Mouse (Mus musculus): ENCODE measurements at regions not wholly inside any gene's neighbourhood (a gene's known extent, or its start where the extent isn't known, plus 50 kb on each side); places are given as distances from the start of the nearest gene placed in this dataset.
"Not testable (repeated sequence)": the region's sequence is repeated elsewhere in the genome, so short reads cannot be mapped to it uniquely, and the experiment has no call there.

DNA sequence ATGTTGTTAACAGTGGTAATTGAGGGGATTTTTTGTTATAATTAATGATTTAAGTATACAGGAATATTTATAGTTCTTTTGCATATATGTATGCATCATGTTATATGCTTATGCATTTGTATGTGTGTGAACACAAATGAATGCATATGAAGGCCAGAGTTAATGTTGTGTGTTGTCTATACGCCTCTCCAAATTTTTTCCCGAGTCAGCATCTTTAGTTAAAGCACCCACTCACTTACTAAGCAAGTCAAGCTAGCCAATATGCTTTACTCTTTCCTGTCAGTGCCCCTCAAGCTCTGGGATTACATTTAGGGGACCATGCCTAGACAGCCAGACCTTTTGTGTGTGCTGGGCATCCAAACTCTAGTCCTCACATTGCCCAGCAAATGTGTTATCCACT lies 315.3 kb upstream of the Klf6 start:
- DNase-seq (ENCODE audit: low spot score) = no peak

DNA sequence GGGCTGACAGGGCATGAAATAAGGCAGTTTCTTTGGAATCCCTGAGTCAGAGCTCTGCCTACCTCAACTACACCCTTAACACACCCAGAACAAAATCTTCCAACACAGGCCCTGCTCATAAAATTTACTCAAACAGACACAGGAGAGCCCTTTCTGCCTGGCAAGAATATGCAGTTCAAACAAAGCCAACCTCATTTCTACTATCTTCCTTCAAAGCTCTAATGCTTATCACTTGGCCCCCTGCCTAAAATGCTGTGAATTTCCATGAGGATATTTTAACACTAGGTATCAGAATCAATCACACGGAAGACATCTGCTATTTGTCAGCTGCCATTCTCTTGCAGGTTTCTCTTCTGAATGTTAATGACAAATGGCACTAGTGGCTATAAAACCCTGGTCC lies 314.3 kb upstream of the Klf6 start:
- DNase-seq (ENCODE audit: low spot score) = no peak

DNA sequence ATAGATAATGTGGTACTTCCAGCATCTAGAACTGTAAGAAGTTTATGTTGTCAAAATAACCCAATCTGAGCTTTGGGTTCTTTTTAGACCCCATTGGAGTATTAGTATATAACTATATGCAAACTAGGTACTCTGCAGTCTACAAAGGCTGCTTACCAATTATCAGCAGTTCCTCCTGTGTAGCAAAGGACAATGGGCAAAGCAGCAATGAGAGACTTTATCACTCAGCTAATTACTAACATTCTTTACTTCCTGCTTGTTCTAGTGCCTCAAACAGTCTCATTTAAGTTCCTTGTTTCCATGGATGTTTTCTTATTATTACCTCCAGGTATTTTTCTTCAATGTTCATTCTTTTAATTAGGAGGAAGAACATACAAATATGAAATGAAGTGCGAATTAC lies 312.5 kb upstream of the Klf6 start:
- DNase-seq (ENCODE audit: low spot score) = no peak

DNA sequence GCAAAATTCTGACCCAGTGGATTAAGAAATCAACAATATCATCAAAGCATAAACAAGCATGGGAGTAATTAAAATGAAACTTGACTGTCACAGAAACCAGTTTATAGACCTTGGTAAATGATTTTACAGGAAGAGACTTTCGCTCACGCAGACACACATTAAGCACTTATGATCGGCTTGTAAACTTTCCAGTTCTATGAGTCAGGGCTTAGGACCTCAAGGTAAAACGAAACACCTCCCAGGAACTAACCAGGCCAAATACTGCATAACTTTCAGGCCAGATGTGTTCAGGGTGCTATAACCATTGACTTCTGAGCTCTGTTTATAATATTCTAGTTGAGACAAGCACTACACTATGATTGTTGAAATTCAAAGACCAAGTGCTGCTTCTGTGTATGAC lies 312.1 kb upstream of the Klf6 start:
- no peak for DNase-seq (ENCODE audit: low spot score)

DNA sequence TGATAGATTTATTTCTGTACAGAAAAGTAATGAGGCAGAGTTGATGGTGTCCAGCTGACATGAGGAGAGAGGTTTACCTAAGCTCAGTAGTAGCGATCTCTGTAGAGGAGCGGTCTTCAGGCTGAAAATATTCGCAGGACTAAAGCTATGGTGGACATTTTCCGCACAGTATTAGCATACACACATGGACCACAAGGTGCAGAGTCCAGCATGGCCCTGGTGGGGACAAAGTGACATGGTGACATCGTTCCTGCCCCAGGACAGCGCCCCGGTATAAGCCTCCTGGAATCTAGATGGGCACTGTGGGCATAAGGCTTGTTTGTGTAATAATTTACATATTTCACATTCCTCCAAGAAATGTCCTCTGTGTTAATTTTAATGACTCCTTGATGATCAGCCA lies 311.5 kb upstream of the Klf6 start:
- no peak for DNase-seq (ENCODE audit: low spot score)

DNA sequence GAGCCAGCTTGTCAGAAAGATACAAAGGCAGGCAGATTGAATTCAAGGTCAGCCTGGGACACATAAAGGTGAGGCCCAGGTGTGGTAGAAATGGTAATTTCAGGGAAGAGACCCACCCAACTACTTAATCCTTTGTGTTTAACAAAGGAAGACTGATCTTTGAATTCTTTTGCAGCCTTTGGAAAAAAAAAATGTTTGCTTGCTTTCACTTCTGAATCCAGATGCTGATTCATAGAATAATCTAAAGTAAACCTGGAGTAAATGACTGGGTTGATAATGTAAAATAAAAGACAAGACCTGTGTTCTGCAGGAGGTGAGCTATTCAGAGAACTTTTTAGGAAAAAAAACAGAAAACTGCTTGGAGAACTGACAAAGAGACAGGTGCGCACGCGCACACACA lies 310.9 kb upstream of the Klf6 start:
- DNase-seq (ENCODE audit: low spot score) = no peak

DNA sequence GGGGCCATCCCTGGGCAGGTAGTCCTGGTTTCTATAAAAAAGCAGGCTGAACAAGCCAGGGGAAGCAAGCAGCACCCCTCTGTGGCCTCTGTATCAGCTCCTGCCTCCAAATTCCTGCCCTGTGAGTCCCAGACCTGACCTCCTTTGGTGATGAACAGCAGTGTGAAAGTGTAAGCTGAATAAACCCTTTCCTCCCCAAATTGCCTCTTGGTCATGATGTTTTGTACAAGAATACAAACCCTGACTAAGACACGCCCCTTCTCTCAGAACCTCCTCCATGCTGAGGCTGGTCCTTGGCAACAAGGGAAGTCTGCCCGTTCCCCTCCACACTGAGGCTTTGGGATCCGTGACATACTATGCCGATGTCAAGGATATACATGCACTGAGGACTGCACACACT lies 310.2 kb upstream of the Klf6 start:
- DNase-seq (ENCODE audit: low spot score) = no peak

DNA sequence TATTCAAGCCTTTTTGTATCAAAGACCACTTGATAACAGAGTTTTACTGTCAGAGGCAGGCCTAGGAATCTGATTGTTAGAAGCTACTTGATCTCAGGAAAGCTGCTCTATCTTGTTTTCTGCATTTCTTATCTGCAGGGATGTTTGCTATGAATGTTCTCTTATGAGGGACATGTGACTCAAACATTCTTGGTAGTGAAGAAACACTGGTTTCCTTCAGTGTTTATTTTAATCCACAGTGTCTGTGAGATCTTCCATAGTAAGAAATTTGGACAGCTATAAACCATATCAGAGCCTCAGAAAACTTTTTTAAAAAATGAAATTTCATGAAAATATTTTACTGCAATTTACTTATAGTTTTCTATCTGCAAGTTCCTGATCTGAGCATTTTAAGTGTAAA lies 307.8 kb upstream of the Klf6 start:
- DNase-seq (ENCODE audit: low spot score) = no peak

DNA sequence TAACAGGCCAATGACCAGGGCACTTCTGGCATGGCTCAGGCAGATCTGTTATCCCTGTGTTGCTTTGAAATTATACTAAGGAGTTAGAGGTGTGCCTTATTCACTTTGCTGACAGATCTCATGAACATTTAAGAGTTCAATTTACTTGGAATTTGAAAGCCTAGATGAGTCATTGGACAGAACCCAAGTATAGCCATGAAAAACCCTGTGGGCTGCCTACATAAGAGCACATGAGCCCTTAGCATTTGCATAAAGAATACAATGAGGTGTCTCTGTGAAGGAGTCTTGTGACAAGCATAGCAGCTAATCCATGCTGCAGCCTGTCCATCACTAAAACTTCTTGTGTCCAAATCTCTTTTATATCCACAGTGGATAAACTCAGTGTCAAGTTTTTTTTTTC lies 303.2 kb upstream of the Klf6 start:
- DNase-seq (ENCODE audit: low spot score) = no peak

DNA sequence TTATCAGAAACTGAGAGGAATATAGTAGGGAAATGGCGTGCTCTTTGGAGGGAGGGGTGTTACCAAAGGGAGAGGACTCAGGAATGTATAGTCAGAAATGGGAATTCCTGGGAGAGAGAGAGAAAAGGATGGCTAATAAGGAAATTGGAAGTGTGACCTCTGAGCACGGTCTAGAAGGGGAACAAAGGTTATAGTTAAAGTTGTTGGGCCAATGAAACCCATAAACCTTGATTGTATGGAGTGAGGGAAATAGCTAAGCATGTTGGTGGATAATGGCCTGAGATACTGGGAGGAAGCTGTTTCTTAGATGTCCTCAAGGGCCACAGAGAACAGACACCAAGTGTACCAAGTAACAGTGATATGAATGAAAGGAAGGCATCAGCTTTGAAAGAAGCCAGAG lies 294.8 kb upstream of the Klf6 start:
- DNase-seq (ENCODE audit: low spot score) = no peak

DNA sequence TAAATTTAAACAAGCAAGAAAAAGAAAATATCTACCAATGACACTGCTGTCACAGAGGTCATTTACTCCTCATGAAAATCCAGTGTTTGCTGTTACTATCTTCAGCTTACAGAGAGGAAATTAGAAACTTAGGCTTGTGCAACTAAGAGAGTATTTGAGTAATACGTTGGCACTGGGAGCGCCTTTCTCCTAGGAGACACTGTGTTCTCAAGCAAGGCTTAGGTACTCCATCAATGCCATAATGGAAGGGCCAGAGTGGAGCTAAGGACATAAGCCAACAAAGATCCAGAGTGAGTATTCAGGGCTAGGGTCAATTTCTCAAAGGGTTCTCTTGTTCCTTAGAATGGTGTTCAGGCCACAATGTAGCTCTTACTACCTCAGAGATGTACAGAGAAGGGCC lies 294.4 kb upstream of the Klf6 start:
- DNase-seq (ENCODE audit: low spot score) = no peak

DNA sequence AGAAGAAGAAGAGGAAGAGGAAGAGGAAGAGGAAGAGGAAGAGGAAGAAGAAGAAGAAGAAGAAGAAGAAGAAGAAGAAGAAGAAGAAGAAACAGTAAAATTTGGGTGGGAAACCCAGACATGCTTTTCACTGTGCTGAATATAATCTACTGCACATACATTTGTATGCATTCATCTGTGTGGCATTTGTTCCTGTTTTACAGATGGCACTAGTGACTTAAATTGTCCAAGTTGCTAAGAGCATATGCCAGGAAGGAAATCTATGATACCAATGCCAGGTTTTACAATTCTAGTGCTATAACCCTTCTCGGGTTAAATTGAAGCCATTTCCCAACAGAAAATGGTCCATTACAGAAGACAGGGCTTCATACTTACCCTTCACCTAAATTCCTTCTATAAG lies 291.7 kb upstream of the Klf6 start:
- no peak for DNase-seq (ENCODE audit: low spot score)

DNA sequence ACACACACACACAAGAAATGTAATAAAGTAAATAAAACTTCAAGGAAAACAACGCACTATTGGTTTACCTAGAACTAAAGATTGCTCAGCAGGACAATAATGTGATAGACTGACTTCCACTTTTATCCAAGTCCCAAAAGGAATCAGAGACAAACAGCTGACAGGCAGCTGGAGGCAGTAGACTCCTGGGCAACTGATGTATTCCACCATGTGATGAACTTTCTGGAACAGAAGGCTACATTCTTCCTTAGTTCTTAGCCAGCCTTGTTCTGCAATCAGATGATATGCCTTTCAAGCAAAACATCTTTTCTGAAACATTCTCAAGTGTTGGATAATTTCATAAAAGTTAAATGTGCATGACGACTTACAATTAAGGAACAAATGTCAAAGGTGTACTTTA lies 290.9 kb upstream of the Klf6 start:
- DNase-seq (ENCODE audit: low spot score) = no peak

DNA sequence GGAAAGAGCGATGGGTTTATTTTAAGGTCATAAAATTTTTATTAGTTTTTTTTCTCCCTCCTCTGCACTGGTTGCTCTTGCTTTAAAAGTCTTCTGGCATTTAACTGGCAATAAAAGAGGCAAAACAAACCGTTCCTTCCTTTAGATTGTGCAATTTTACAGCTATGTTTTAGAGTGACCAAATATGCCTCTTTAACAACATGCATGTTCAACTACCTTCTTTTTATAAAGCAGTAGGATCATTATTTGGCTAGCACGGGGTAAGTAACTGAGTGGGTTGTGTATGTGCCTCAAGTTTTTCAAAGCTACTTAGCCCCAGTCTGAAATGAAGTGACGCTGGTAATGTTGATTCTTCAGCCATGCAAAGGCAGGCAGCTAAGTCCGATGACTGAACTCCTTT lies 284.7 kb upstream of the Klf6 start:
- no peak for DNase-seq (ENCODE audit: low spot score)

DNA sequence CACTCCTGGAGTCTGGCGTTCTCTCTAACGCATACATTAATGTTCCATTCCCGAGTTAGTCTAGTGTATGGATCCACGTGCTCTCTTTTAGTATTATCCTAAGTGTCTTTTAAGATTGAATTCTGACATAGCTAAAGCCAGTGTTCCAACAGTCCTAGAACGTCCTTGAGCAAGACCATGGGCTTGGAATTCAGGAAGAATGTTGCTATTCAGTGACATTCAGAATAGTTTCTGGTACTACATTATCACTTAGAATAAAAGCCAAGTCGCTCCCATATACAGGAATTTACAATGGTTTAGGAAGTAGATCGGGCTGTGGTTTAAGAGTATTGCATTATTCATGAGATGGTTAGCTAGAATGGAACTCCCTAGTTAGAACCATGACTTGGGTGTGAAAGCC lies 277.6 kb upstream of the Klf6 start:
- not testable (repeated sequence) for DNase-seq (ENCODE audit: low spot score)

DNA sequence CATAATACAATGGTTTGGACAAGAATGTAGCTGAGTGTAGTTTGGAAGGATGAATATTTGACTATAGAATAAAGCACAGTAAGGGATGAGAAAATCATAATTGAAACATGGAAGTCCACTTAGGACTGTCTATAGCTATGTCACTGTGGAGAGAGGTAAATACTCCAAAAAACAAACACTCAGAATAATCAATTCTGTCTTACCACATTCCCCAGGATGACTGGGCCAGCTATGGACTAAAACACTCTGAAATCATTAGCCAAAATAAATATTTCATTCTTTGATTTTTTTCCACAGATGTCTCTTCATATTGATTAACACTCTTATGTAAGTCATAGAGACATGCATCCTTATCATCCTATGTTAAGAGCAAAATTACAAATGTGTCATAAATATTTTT lies 274.1 kb upstream of the Klf6 start:
- no peak for DNase-seq (ENCODE audit: low spot score)

DNA sequence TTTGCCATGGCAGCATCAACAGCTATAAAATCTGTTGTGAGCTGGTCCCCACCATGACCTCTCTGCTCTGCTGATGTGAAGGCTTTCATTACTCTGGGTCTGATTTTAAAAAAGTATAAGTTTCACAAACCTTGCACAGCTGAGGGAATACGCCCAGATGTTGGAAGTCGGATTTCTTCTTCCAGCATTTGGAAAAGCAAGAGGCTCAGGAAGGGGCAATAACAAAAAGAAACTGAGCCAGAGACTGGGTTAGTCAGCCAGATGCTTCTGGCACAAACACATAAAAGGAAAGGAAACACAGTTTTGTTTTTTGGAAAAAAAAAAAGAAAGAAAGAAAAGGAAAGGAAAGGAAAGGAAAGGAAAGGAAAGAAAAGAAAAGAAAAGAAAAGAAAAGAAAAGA lies 270.0 kb upstream of the Klf6 start:
- no peak for DNase-seq (ENCODE audit: low spot score)

DNA sequence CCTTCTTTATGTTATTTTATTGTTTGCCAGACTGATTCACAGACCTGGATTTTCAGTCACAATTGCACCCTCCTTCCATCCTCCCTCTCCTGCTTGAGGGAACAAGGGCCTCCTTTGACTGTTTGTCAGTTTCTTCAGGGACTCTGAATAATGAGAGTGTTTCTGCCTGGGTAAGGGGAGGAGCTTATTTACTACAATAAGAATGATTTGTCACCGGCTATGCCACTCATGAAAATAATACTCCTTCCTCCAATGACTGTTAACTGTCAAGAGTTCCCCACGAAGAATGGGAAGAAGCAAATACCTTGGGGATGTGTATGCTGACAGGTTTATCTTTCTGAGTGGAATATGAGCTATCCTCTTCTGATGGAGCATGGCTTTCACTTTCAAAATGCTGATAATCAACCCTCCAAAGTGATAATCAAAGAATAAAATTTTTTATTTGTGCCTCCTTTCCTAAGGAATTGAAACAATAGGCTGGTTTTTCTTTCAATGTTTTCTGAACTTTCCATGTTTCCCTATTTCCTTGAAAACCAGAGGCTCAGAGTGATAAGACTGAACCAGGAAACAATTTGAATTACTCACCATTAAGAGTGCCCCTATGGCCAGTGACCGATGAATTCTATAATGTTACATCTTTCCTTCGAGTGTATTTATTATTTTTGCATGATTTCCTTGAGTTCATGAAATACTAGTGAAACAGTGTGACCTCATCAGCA lies 269.3 kb upstream of the Klf6 start:
- no peak for DNase-seq (ENCODE audit: low spot score)

DNA sequence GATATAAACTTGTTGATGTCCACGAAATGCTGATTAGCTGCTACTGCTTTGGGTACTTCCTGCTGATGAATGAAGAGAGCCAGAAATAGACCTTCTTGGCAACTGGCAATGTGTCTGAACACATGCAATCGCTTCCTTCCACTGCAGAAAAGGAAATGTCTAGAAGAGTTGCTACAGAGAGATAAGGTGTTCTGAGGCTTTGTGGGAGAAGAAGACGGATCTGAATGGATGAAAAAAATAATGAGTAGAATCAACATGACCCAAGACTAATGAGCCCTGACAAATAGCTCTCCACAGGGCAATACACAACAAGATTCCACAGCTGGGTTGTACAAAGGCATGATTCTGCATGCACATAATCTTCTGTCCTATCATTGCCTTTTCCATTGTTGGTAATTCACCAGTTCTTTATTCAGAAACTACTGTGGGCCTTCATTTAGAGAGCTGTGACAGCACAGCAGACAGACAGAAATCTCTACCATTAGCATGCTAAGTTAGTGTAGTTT lies 268.7 kb upstream of the Klf6 start:
- DNase-seq (ENCODE audit: low spot score) = no peak

DNA sequence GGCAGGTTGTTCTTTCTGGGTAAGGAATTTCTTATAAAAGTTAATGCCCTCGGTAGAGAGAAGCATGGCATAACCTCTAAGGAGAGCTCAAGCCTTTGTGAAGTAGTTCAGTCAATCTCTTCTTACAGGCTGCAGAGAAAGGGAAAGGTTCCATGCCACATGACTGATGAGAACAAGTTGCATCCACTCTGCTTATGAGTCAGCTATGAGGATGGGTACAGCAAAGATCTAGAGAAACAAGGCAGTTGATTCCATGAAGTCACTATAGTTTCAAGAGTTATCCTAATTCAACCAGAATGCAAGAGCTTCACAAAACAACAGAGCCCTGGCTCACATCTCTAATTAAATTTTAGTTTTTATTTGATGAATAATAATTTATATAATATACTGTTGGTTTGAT lies 259.6 kb upstream of the Klf6 start:
- DNase-seq (ENCODE audit: low spot score) = no peak

DNA sequence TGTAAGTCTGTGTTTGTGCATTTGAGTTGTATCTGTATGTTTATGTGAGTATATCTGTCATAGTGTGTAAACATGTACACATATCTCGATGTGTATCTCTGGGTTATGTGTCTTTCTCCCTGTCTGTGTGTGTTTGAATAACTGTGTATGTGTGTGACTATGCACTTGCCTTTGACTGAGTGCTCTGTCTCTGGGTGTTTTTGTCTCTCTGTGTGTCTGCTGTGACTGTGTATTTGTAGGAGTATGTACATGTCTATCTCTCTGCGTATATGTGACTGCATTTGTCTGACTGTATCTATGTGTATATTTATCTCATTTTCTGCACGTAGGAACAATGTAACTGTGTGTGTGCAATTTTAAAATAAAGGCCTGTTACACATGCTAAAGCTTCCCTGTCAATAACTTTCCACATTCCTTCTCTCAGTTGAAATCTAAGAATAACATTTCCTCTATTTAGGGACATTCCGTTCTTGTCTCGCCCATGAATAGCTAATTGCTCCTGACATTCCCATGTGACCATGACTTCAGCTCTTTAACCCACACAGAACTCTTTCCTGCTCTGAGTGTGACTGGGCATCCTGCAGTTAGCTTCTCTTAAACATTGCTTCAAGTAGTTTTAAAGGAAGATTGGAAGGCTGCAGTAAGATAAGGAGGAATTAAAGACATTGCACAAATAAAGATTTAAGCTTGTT lies 257.2 kb upstream of the Klf6 start:
- DNase-seq (ENCODE audit: low spot score) = no peak

DNA sequence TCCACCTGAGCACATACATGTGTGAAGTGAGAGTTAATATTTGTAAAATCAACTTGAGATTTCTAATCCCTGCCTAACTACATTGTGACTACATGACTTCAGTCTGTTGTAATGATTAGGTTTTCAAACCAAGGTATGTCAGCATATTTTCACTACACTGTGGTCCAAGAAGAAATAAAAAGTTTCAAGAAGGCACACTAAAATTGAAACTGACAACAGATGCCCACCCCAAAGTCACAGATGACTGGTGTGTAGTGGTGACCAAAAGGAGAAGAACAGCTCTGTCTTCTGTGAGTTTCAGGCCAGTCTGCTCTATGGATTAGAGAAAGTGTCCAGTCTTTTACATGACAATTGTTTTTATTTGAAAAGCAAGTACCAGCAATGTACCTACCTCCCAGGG lies 255.9 kb upstream of the Klf6 start:
- no peak for DNase-seq (ENCODE audit: low spot score)

DNA sequence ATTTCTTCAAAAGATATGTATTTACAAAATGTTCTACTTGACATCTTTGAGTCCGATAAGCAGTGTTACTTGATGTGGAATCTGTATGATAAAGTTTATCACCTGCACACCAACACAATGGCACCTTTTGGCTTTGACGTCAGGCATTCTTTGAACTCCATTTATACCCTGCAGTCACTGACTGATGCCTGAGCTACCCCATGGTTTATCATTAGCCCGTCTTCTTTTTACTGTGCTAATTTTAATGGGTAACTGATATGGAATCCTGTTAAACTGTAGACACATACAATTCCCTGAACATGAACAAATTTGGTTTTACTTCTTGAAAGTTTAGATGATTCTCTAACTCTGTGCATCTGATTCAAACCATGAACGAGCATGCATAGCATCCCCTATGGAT lies 253.8 kb upstream of the Klf6 start:
- no peak for DNase-seq (ENCODE audit: low spot score)

DNA sequence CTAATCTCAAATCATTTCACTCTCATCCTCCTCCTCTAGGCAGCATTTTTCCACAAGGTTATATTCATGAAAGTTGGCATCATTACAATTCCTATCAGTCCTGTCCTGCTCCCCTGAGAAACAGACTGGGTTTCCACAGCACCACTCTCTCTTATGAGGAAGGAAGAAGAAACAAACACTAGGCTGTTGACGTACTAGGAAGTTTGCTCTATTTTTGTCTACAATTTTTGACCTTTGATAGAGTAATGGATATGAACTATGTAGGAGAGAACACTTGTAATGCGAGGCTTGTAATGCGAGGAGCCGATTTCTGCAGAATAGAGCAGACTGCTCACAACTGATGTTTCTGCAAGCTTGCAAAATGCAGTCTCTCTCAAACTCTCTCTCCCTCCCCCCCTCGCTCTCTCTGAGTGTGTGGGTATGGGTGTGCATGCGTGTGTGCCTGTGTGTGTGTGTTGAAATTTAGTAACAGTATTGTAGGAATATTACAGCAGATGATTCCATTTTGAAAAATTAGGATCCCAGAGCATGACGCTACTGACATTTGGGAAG lies 247.0 kb upstream of the Klf6 start:
- no peak for DNase-seq (ENCODE audit: low spot score)

All from T-cell, adult 2 months (primary cell).